Mouse (Mus musculus) myocyte (in vitro differentiated cells): ENCODE data around the gene Fam107b.

Experiments used
- E2F4 ChIP-seq: IDR thresholded peaks from one replicate; pipeline ENCODE4 v1.6.1; 2011; ENCODE audit warnings: mild to moderate bottlenecking, control low read depth, moderate library complexity; ENCODE audit not compliant: insufficient read depth
- MAX ChIP-seq: IDR thresholded peaks from one replicate; pipeline ENCODE4 v1.6.1; 2011; ENCODE audit warnings: low read depth, mild to moderate bottlenecking, control low read depth
- MYOD1 ChIP-seq, 3 experiments: IDR thresholded peaks; one replicate each; pipeline ENCODE4 v1.6.1; 2011; ENCODE audit warnings: control low read depth in 2 of 3, low read depth in 2 of 3, mild to moderate bottlenecking in 2 of 3, moderate library complexity in 1 of 3; ENCODE audit not compliant: insufficient read length in 2 of 3, control insufficient read depth in 1 of 3
- MYOG ChIP-seq, 3 experiments: IDR thresholded peaks; one replicate each; pipeline ENCODE4 v1.6.1; 2011; ENCODE audit warnings: control low read depth in 2 of 3, low read depth in 2 of 3, mild to moderate bottlenecking in 2 of 3; ENCODE audit not compliant: insufficient read length in 2 of 3, control insufficient read depth in 1 of 3, insufficient read depth in 1 of 3
- POLR2A ChIP-seq: IDR thresholded peaks from one replicate; pipeline ENCODE4 v1.6.1; 2011; ENCODE audit warnings: low read depth, mild to moderate bottlenecking, control low read depth, moderate library complexity; ENCODE audit not compliant: insufficient read length
- POLR2AphosphoS2 ChIP-seq: IDR thresholded peaks from one replicate; pipeline ENCODE4 v1.6.1; 2011; ENCODE audit warnings: low read depth, control low read depth; ENCODE audit not compliant: insufficient read length
- SRF ChIP-seq: IDR thresholded peaks from one replicate; pipeline ENCODE4 v1.6.1; 2011; ENCODE audit warnings: low read depth; ENCODE audit not compliant: control insufficient read depth, insufficient read length
- TCF12 ChIP-seq: IDR thresholded peaks from one replicate; pipeline ENCODE4 v1.6.1; 2011; ENCODE audit warnings: mild to moderate bottlenecking, control low read depth; ENCODE audit not compliant: poor library complexity, insufficient read depth, severe bottlenecking
- USF1 ChIP-seq: IDR thresholded peaks from one replicate; pipeline ENCODE4 v1.6.1; 2011; ENCODE audit warnings: low read depth, mild to moderate bottlenecking, control low read depth, moderate library complexity

GRCm38 (mm10) chr2:3682699-3683098, 112.4 kb downstream of the Fam107b start:
- TF ChIP-seq TCF12, result no peak
- TF ChIP-seq MYOG (IDR thresholded peaks at IDR 0.05; ENCODE audit: control insufficient read depth in 1 of 3, insufficient read depth in 1 of 3, insufficient read length in 2 of 3, low read depth in 2 of 3), result no peak
- no peak for TF ChIP-seq MYOD1 (IDR thresholded peaks at IDR 0.05; ENCODE audit: control insufficient read depth in 1 of 3, insufficient read length in 2 of 3, low read depth in 2 of 3)
- no peak for TF ChIP-seq MAX
- TF ChIP-seq POLR2A, result no peak
- no peak for TF ChIP-seq USF1
- TF ChIP-seq POLR2AphosphoS2, result no peak
- no peak for TF ChIP-seq E2F4
- no peak for TF ChIP-seq SRF
